Mouse (Mus musculus) activated CD4-positive, CD25-positive, alpha-beta regulatory T cell, adult 9 weeks (primary cell): ENCODE measurements around the gene Slc16a8. TPM values are rescaled to one million over a fixed set of nuclear protein-coding genes. Genes with fewer than 3 reads are reported as not detected.

ENCODE experiments used
- polyA plus RNA-seq: library from polyadenylated mRNA; unstranded; fragments of 100-300 nt; shearing (Covaris generic); gene quantifications from one replicate; pipeline ENCODE4 v1.2.1, GENCODE M21; 2017

The Slc16a8 gene
- not detected for polyA plus RNA-seq

GRCm38 (mm10) chr15:79254661-79255060, at the start of gene Slc16a8:
TSS of gene Slc16a8 (minus strand) at chr15:79254761.

GRCm38 (mm10) chr15:79285399-79285798, 30.8 kb upstream of the Slc16a8 start, which contains the start of gene Baiap2l2:
TSS of gene Baiap2l2 (minus strand) at chr15:79285537.

GRCm38 (mm10) chr15:79229058-79229821, 25.3 kb downstream of the Slc16a8 start, which contains the start of the genes Pick1 and Gm49486:
TSS of gene Pick1 (plus strand) at chr15:79229173.
TSS of gene Gm49486 (plus strand) at chr15:79229391.

Other genes with a start within 250 kb of the Slc16a8 start
- 54.6 TPM for gene H1f0, start 226.3 kb downstream of the Slc16a8 start, polyA plus RNA-seq
- gene Galr3, start 212.9 kb downstream of the Slc16a8 start, polyA plus RNA-seq = not detected
- 8.9 TPM for gene Ankrd54, start 191.9 kb downstream of the Slc16a8 start, polyA plus RNA-seq
- 185 TPM for gene Eif3l, start 179.6 kb downstream of the Slc16a8 start, polyA plus RNA-seq
- 24.9 TPM for gene Micall1, start 145.9 kb downstream of the Slc16a8 start, polyA plus RNA-seq
- 170 TPM for gene Polr2f, start 113.8 kb downstream of the Slc16a8 start, polyA plus RNA-seq
- gene 1700088E04Rik, start 113.5 kb downstream of the Slc16a8 start, polyA plus RNA-seq = 2.3 TPM
- not detected for gene Sox10, start 89.5 kb downstream of the Slc16a8 start, polyA plus RNA-seq
- 44.4 TPM for gene Pick1, start 25.6 kb downstream of the Slc16a8 start, polyA plus RNA-seq
- gene Gm49486, start 25.4 kb downstream of the Slc16a8 start, polyA plus RNA-seq = not detected
- gene Baiap2l2, start 30.8 kb upstream of the Slc16a8 start, polyA plus RNA-seq = not detected
- 17.6 TPM for gene Pla2g6, start 73.6 kb upstream of the Slc16a8 start, polyA plus RNA-seq
- gene Maff, start 91.9 kb upstream of the Slc16a8 start, polyA plus RNA-seq = 0.18 TPM
- gene Tmem184b, start 148.8 kb upstream of the Slc16a8 start, polyA plus RNA-seq = 37.2 TPM
- 7.7 TPM for gene Csnk1e, start 200.8 kb upstream of the Slc16a8 start, polyA plus RNA-seq